Mouse (Mus musculus): ENCODE measurements around the gene Olfr804. TPM values are rescaled to one million over a fixed set of nuclear protein-coding genes. Genes with fewer than 3 reads are reported as not detected.

The Olfr804 gene
- not detected in 2 replicates for polyA plus RNA-seq (2012)

GRCm38 (mm10) chr10:129702910-129703309, at the start of gene Olfr804:
TSS of gene Olfr804 (plus strand) at chr10:129703210.
- H3K4me1 ChIP-seq (ENCODE audit: control insufficient read depth): no peaks in the 10 kb centered on the region
- no peaks in the 10 kb centered on the region for H3K27me3 ChIP-seq (ENCODE audit: control insufficient read depth)
- no peaks in the 10 kb centered on the region for H3K36me3 ChIP-seq (ENCODE audit: control insufficient read depth)
- TF ChIP-seq GATA1 (IDR thresholded peaks at IDR 0.05; ENCODE audit: low read length) (no peak), TAL1 (IDR thresholded peaks at IDR 0.05; ENCODE audit: low read length) (no peak)
- no peak within 1 kb of the TSS for H3K4me3 ChIP-seq (replicated peaks)
- peaks cover 2% of the 10 kb centered on the region; the same call in 1 of the 2 replicates for H3K9me3 ChIP-seq (ENCODE audit: control insufficient read depth, low read length)

GRCm38 (mm10) chr10:129657394-129657793, 45.6 kb upstream of the Olfr804 start, which contains the start of gene Olfr800:
TSS of gene Olfr800 (plus strand) at chr10:129657694.
- H3K27me3 ChIP-seq (ENCODE audit: control insufficient read depth): no peaks in the 10 kb centered on the region
- TF ChIP-seq TAL1 (IDR thresholded peaks at IDR 0.05; ENCODE audit: low read length) (no peak), GATA1 (IDR thresholded peaks at IDR 0.05; ENCODE audit: low read length) (no peak)
- H3K4me1 ChIP-seq (ENCODE audit: control insufficient read depth): no peaks in the 10 kb centered on the region
- no peaks in the 10 kb centered on the region for H3K36me3 ChIP-seq (ENCODE audit: control insufficient read depth)
- no peak within 1 kb of the TSS for H3K4me3 ChIP-seq (replicated peaks)
- no peaks in the 10 kb centered on the region for H3K9me3 ChIP-seq (ENCODE audit: control insufficient read depth, low read length)

GRCm38 (mm10) chr10:129673765-129674164, 29.2 kb upstream of the Olfr804 start, which contains the start of gene Olfr801:
TSS of gene Olfr801 (minus strand) at chr10:129673865.
- TF ChIP-seq TAL1 (IDR thresholded peaks at IDR 0.05; ENCODE audit: low read length) (no peak), GATA1 (IDR thresholded peaks at IDR 0.05; ENCODE audit: low read length) (no peak)
- Histone ChIP-seq H3K36me3 (ENCODE audit: control insufficient read depth) (no peaks in the 10 kb centered on the region), H3K4me3 (replicated peaks) (no peak within 1 kb of the TSS), H3K9me3 (ENCODE audit: control insufficient read depth, low read length) (no peaks in the 10 kb centered on the region; the same call in 1 of the 2 replicates), H3K27me3 (ENCODE audit: control insufficient read depth) (no peaks in the 10 kb centered on the region), H3K4me1 (ENCODE audit: control insufficient read depth) (no peaks in the 10 kb centered on the region)

- Histone ChIP-seq H3K36me3 (ENCODE audit: control insufficient read depth) (no peaks in the 10 kb centered on the region), H3K27me3 (ENCODE audit: control insufficient read depth) (no peaks in the 10 kb centered on the region), H3K4me1 (ENCODE audit: control insufficient read depth) (no peaks in the 10 kb centered on the region), H3K4me3 (replicated peaks) (no peak within 1 kb of the TSS), H3K9me3 (ENCODE audit: control insufficient read depth, low read length) (no peaks in the 10 kb centered on the region)
- TF ChIP-seq GATA1 (IDR thresholded peaks at IDR 0.05; ENCODE audit: low read length) (no peak), TAL1 (IDR thresholded peaks at IDR 0.05; ENCODE audit: low read length) (no peak)
These were observed 14.9 kb upstream of the Olfr804 start, which contains the start of gene Olfr802 for GRCm38 (mm10) chr10:129688069-129688468. TSS of gene Olfr802 (minus strand) at chr10:129688169.

GRCm38 (mm10) chr10:129694186-129694585, 8.8 kb upstream of the Olfr804 start, which contains the start of gene Olfr803:
TSS of gene Olfr803 (minus strand) at chr10:129694286.
- Histone ChIP-seq H3K27me3 (ENCODE audit: control insufficient read depth) (no peaks in the 10 kb centered on the region), H3K9me3 (ENCODE audit: control insufficient read depth, low read length) (peaks cover 15% of the 10 kb centered on the region), H3K36me3 (ENCODE audit: control insufficient read depth) (no peaks in the 10 kb centered on the region), H3K4me1 (ENCODE audit: control insufficient read depth) (no peaks in the 10 kb centered on the region), H3K4me3 (replicated peaks) (no peak within 1 kb of the TSS)
- TF ChIP-seq TAL1 (IDR thresholded peaks at IDR 0.05; ENCODE audit: low read length) (no peak), GATA1 (IDR thresholded peaks at IDR 0.05; ENCODE audit: low read length) (no peak)

- H3K36me3 ChIP-seq (ENCODE audit: control insufficient read depth): no peaks in the 10 kb centered on the region
- no peak for TF ChIP-seq GATA1 (IDR thresholded peaks at IDR 0.05; ENCODE audit: low read length)
- no peak for TF ChIP-seq TAL1 (IDR thresholded peaks at IDR 0.05; ENCODE audit: low read length)
- no peaks in the 10 kb centered on the region for H3K27me3 ChIP-seq (ENCODE audit: control insufficient read depth)
- no peaks in the 10 kb centered on the region for H3K9me3 ChIP-seq (ENCODE audit: control insufficient read depth, low read length)
- H3K4me1 ChIP-seq (ENCODE audit: control insufficient read depth): no peaks in the 10 kb centered on the region
- H3K4me3 ChIP-seq (replicated peaks): no peak within 1 kb of the TSS
These were observed 26.3 kb downstream of the Olfr804 start, which contains the start of gene Olfr805 for GRCm38 (mm10) chr10:129729275-129729674. TSS of gene Olfr805 (minus strand) at chr10:129729375.

- Histone ChIP-seq H3K27me3 (ENCODE audit: control insufficient read depth) (no peaks in the 10 kb centered on the region), H3K9me3 (ENCODE audit: control insufficient read depth, low read length) (0 out of 2 replicates have a peak, but pooled peaks cover 2% of the 10 kb centered on the region), H3K4me3 (replicated peaks) (no peak within 1 kb of the TSS), H3K4me1 (ENCODE audit: control insufficient read depth) (no peaks in the 10 kb centered on the region), H3K36me3 (ENCODE audit: control insufficient read depth) (no peaks in the 10 kb centered on the region)
- no peak for TF ChIP-seq TAL1 (IDR thresholded peaks at IDR 0.05; ENCODE audit: low read length)
- no peak for TF ChIP-seq GATA1 (IDR thresholded peaks at IDR 0.05; ENCODE audit: low read length)
These were observed 38.8 kb downstream of the Olfr804 start, which contains the start of gene Olfr806 for GRCm38 (mm10) chr10:129741821-129742220. TSS of gene Olfr806 (minus strand) at chr10:129741921.

- Histone ChIP-seq H3K4me3 (replicated peaks) (no peak within 1 kb of the TSS), H3K4me1 (ENCODE audit: control insufficient read depth) (no peaks in the 10 kb centered on the region), H3K9me3 (ENCODE audit: control insufficient read depth, low read length) (peaks cover 2% of the 10 kb centered on the region; the same call in 1 of the 2 replicates), H3K36me3 (ENCODE audit: control insufficient read depth) (no peaks in the 10 kb centered on the region), H3K27me3 (ENCODE audit: control insufficient read depth) (no peaks in the 10 kb centered on the region)
- TF ChIP-seq GATA1 (IDR thresholded peaks at IDR 0.05; ENCODE audit: low read length): no peak
- TF ChIP-seq TAL1 (IDR thresholded peaks at IDR 0.05; ENCODE audit: low read length): no peak
These were observed 54.7 kb downstream of the Olfr804 start, which contains the start of gene Olfr807 for GRCm38 (mm10) chr10:129757693-129758092. TSS of gene Olfr807 (minus strand) at chr10:129757793.

Other genes with a start within 250 kb of the Olfr804 start
- gene Olfr787, start 241.3 kb upstream of the Olfr804 start, polyA plus RNA-seq (2012): not detected in 2 replicates
- not detected in 2 replicates for gene Olfr788, start 232.2 kb upstream of the Olfr804 start, polyA plus RNA-seq (2012)
- not detected in 2 replicates for gene Olfr789, start 218.5 kb upstream of the Olfr804 start, polyA plus RNA-seq (2012)
- not detected in 2 replicates for gene Olfr790, start 204.7 kb upstream of the Olfr804 start, polyA plus RNA-seq (2012)
- not detected in 2 replicates for gene Olfr791, start 181.4 kb upstream of the Olfr804 start, polyA plus RNA-seq (2012)
- gene Olfr792, start 164.0 kb upstream of the Olfr804 start, polyA plus RNA-seq (2012): not detected in 2 replicates
- gene Olfr794, start 135.6 kb upstream of the Olfr804 start, polyA plus RNA-seq (2012): not detected in 2 replicates
- gene Olfr796, start 90.6 kb upstream of the Olfr804 start, polyA plus RNA-seq (2012): not detected in 2 replicates
- not detected in 2 replicates for gene Olfr798, start 75.3 kb upstream of the Olfr804 start, polyA plus RNA-seq (2012)
- not detected in 2 replicates for gene Olfr799, start 65.7 kb upstream of the Olfr804 start, polyA plus RNA-seq (2012)
- 0.01 TPM in 1 of 2 replicates, not detected in the other for gene Olfr800, start 45.5 kb upstream of the Olfr804 start, polyA plus RNA-seq (2012)
- gene Olfr801, start 29.3 kb upstream of the Olfr804 start, polyA plus RNA-seq (2012): not detected in 2 replicates
- not detected in 2 replicates for gene Olfr802, start 15.0 kb upstream of the Olfr804 start, polyA plus RNA-seq (2012)
- not detected in 2 replicates for gene Olfr803, start 8.9 kb upstream of the Olfr804 start, polyA plus RNA-seq (2012)
- not detected in 2 replicates for gene Olfr805, start 26.2 kb downstream of the Olfr804 start, polyA plus RNA-seq (2012)
- gene Olfr806, start 38.7 kb downstream of the Olfr804 start, polyA plus RNA-seq (2012): not detected in 2 replicates
- not detected in 2 replicates for gene Olfr807, start 54.6 kb downstream of the Olfr804 start, polyA plus RNA-seq (2012)
- gene Olfr808, start 62.3 kb downstream of the Olfr804 start, polyA plus RNA-seq (2012): not detected in 2 replicates
- not detected in 2 replicates for gene Olfr809, start 71.4 kb downstream of the Olfr804 start, polyA plus RNA-seq (2012)
- gene Olfr810, start 91.7 kb downstream of the Olfr804 start, polyA plus RNA-seq (2012): not detected in 2 replicates
- gene Olfr811, start 101.2 kb downstream of the Olfr804 start, polyA plus RNA-seq (2012): not detected in 2 replicates
- not detected in 2 replicates for gene Olfr812, start 142.9 kb downstream of the Olfr804 start, polyA plus RNA-seq (2012)
- gene Olfr813, start 152.2 kb downstream of the Olfr804 start, polyA plus RNA-seq (2012): not detected in 2 replicates
- not detected in 2 replicates for gene Olfr814, start 176.6 kb downstream of the Olfr804 start, polyA plus RNA-seq (2012)
- not detected in 2 replicates for gene Olfr815, start 202.7 kb downstream of the Olfr804 start, polyA plus RNA-seq (2012)
- not detected in 2 replicates for gene Olfr816, start 212.4 kb downstream of the Olfr804 start, polyA plus RNA-seq (2012)
- gene Olfr818, start 245.9 kb downstream of the Olfr804 start, polyA plus RNA-seq (2012): not detected in 2 replicates